Mouse (Mus musculus): ENCODE results near the gene Msmp. TPM values are rescaled to one million over a fixed set of nuclear protein-coding genes. Genes with fewer than 3 reads are reported as not detected.

Msmp gene
- polyA plus RNA-seq (2012; rRNA removed): not detected in 2 replicates

DNA sequence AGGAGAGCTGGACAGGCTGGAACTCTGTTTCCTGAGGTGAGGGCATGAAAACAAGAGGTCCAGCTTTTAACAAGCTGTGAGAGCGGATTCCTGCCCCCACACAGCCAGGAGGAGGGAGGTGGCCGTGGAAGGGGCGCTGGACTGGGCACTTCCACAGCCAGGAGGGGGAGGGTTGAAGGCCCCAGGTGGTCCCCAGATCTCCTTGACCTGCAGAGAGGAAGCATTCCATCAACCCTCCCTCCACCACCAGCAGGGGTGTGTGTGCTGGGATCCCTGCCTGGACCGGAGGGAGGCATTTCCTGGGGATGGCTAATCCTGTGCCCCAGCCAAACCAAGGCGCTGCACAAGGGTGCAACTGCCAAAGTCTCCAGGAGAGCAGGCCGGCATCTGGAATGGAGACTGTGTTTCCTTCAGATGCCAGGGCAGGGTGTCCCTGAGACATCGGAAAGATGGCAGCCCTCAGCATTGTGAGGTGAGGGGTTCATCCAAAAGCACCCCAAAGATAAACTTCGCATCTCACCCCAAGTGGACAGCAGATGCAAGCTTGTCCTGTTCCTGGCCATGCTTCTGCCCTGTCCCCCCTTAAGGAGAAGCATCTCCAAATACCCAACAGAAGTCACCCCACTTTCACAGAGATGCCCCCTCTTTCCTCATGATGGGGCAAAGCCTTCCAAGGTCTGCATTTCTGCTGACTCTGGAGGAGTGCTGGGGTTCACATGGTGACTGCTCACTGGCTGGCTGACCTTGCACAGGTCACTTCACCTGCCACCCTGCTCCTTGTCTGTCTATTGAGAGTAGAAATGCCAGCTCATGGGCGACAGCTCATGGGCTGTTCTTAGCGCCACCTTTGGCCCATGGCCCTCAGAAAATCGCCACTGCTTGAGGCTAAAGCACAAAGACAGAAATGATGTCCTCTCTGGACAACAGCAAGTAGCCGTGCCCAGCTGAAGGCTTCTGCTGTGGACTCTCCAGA is at the start of gene Msmp:
TSS of gene Msmp (minus strand) at position 51 of the 973 bp plus-strand sequence.

DNA sequence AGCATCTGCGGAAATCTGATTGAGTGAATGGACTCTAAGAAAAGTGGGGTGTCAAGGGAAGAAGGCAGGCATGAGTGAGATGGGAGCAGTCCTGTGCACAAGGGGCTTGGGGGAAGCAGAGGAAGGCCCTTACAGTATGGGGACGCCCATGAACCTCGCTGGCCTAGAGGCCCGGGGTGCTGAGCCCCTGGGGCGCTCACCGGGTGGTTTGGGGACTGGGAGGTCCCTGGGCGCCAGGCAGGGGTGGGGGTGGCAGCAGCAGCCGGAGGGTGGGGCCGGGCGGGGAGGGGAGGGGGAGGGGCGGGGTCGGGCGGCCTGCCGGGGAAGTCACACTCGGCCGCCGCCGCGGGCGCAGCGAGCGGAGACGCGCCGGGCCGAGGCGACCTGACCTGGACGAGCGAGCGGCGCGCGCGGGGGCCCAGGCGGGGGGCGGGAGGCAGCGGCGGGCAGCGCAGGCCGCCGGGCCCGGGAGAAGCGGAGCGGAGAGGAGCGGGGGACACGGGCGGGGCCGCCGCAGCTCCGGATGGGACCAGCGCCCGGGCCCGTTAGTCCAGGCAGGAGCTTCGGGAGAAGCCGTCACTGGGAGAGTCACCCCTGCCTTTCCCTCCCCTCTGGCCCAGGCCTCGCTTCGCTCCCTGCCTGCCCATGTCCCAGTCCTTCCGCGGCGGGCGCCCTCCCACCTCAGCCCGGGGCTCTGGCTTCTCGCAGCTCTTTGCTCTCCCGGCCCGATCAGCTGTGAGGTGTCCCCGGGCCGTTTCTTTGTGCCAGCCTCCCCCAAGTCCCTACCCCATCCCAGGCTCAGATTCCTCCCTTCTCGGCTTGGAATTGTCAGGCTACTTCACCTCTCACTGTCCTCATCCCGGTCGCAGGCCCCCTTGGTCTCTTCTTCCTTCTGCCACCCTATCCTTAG is 47.0 kb upstream of the Msmp start, which contains the start of gene Npr2:
TSS of gene Npr2 (plus strand) at position 890 of the 910 bp plus-strand sequence.

GRCm38 (mm10) chr4:43578376-43579204 is 5.7 kb downstream of the Msmp start, which contains the start of the genes Rgp1 and Gba2:
Gene Rgp1, plus strand, starts transcription at chr4:43578715.
Gene Gba2, minus strand, starts transcription at chr4:43578873.

DNA sequence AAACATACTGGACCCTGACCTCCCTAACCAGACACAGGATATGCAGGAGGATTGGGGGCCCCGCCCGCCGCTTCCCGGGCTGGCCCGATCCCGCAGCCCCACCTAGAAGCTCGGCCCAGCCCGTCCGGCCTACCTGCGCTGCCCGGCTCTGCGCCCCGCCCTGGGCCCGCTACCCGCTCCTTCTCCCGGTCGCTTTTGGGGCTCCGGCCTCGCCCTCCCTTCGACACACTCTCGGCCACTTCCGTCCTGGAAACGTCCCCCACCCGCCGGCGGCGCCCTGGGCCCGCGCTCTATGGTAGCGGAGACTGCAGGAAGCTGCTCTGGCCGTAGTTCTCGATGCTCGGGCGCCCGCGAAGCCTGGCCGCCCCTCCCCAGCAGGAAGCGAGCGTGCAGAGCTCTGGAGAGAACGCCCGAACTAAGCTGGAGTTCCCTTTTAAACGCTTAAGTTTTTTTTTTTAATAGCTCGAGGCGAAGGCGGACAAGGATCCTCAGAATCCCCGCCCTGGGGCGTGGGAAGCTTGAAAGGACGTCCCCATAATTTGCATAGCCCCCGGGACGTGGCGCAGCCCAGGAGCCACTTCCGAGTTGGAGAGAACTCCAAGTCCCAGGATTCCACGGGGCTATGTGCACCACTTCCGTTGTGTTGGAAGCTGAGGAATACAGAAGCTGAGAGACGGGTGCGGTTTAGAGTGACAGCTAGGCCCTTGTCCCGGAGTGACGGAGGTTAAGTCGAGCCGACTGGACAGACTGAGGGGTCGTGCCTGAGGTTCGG is 22.1 kb downstream of the Msmp start, which contains the start of the genes Creb3 and Tln1:
TSS of gene Creb3 (plus strand) at position 336 of the 772 bp plus-strand sequence.
TSS of gene Tln1 (minus strand) at position 695 of the 772 bp plus-strand sequence.

Other genes starting within 250 kb of the Msmp start
- gene Rusc2, start 202.5 kb downstream of the Msmp start, polyA plus RNA-seq (2012; rRNA removed): 15.3 and 18.5 TPM in 2 replicates
- gene Fam166b, start 155.4 kb downstream of the Msmp start, polyA plus RNA-seq (2012; rRNA removed): 0.10 and 0.21 TPM in 2 replicates
- gene Tesk1, start 142.6 kb downstream of the Msmp start, polyA plus RNA-seq (2012; rRNA removed): 44.6 and 55.4 TPM in 2 replicates
- 0.48 and 1.2 TPM in 2 replicates for gene Cd72, start 129.9 kb downstream of the Msmp start, polyA plus RNA-seq (2012; rRNA removed)
- gene Sit1, start 100.8 kb downstream of the Msmp start, polyA plus RNA-seq (2012; rRNA removed): not detected in 2 replicates
- gene Ccdc107, start 91.6 kb downstream of the Msmp start, polyA plus RNA-seq (2012; rRNA removed): 230 and 568 TPM in 2 replicates
- gene Arhgef39, start 84.8 kb downstream of the Msmp start, polyA plus RNA-seq (2012; rRNA removed): 17.0 and 20.2 TPM in 2 replicates
- 129 and 141 TPM in 2 replicates for gene Car9, start 77.5 kb downstream of the Msmp start, polyA plus RNA-seq (2012; rRNA removed)
- 135 and 141 TPM in 2 replicates for gene Tpm2, start 60.7 kb downstream of the Msmp start, polyA plus RNA-seq (2012; rRNA removed)
- gene Creb3, start 22.2 kb downstream of the Msmp start, polyA plus RNA-seq (2012; rRNA removed): 81.6 and 105 TPM in 2 replicates
- gene Tln1, start 21.8 kb downstream of the Msmp start, polyA plus RNA-seq (2012; rRNA removed): 39.2 and 40.8 TPM in 2 replicates
- gene Rgp1, start 5.8 kb downstream of the Msmp start, polyA plus RNA-seq (2012; rRNA removed): 22.1 and 23.2 TPM in 2 replicates
- gene Gba2, start 5.6 kb downstream of the Msmp start, polyA plus RNA-seq (2012; rRNA removed): 8.4 and 9.4 TPM in 2 replicates
- gene Npr2, start 47.4 kb upstream of the Msmp start, polyA plus RNA-seq (2012; rRNA removed): 7.3 and 12.5 TPM in 2 replicates
- 0.19 and 0.75 TPM in 2 replicates for gene Spag8, start 69.1 kb upstream of the Msmp start, polyA plus RNA-seq (2012; rRNA removed)
- gene Hint2, start 72.0 kb upstream of the Msmp start, polyA plus RNA-seq (2012; rRNA removed): 43.0 and 58.4 TPM in 2 replicates
- gene Tmem8b, start 84.5 kb upstream of the Msmp start, polyA plus RNA-seq (2012; rRNA removed): 5.1 and 5.4 TPM in 2 replicates
- gene Fam221b, start 84.7 kb upstream of the Msmp start, polyA plus RNA-seq (2012; rRNA removed): 0.08 TPM in 1 of 2 replicates, not detected in the other
- not detected in 2 replicates for gene Olfr70, start 116.3 kb upstream of the Msmp start, polyA plus RNA-seq (2012; rRNA removed)
- not detected in 2 replicates for gene Olfr71, start 125.8 kb upstream of the Msmp start, polyA plus RNA-seq (2012; rRNA removed)
- gene Hrct1, start 142.7 kb upstream of the Msmp start, polyA plus RNA-seq (2012; rRNA removed): 6.2 and 9.7 TPM in 2 replicates
- gene Spaar, start 145.5 kb upstream of the Msmp start, polyA plus RNA-seq (2012; rRNA removed): 0.37 and 0.73 TPM in 2 replicates
- not detected in 2 replicates for gene Olfr159, start 186.5 kb upstream of the Msmp start, polyA plus RNA-seq (2012; rRNA removed)
- not detected in 2 replicates for gene Olfr156, start 239.4 kb upstream of the Msmp start, polyA plus RNA-seq (2012; rRNA removed)

Data from stomach, adult 2 months (tissue).